Mouse (Mus musculus): ENCODE results near the gene Ncbp3. TPM values are rescaled to one million over a fixed set of nuclear protein-coding genes. Genes with fewer than 3 reads are reported as not detected.

Ncbp3 gene
- 2.3 and 2.7 TPM in 2 replicates for polyA plus RNA-seq (2012; ENCODE audit: insufficient read depth, insufficient read length, missing spikeins)

- Histone ChIP-seq H3K4me1 (ENCODE audit: control insufficient read depth, insufficient read depth, insufficient read length, low read length) (no peaks in the 10 kb centered on the region), H3K4me3 (ENCODE audit: insufficient read depth, low read depth, low read length) (peak within 1 kb of the TSS; percentile 95), H3K27ac (replicated peaks; ENCODE audit: low read depth, low read length) (peak within 1 kb of the TSS; percentile 84)
Measured at GRCm38 (mm10) chr11:73047542-73047996, at the start of gene Ncbp3. Gene Ncbp3 (plus strand): TSS chr11:73047783.

DNA sequence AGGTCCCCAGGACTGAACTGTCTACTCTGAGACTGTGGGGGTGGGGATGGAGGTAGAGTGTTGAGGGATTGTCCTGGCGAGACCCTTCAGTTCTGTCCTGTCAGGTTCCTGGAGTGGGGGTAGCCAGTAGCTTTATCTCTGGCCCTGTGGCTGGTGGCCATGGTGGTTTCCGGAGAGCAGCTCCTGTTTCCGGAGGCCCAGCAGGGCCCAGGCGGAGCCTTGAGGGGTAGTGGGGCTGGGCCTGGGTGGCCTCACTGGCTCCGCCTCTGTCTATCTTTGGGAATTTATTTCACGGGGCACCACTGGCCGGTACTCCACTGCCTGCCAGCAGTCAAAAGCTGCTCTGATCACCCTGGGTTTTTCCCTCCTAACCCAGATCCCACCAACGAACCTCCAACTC lies 48.8 kb upstream of the Ncbp3 start, which contains the start of gene P2rx1:
Gene P2rx1, plus strand, starts transcription at position 333 of the 400 bp plus-strand sequence.
- H3K4me1 ChIP-seq (ENCODE audit: control insufficient read depth, insufficient read depth, insufficient read length, low read length) = peaks cover 7% of the 10 kb centered on the region; the same call in 1 of the 2 replicates
- H3K27ac ChIP-seq (replicated peaks; ENCODE audit: low read depth, low read length) = 0 out of 2 replicates have a peak within 1 kb of the TSS, but pooled peaks have one; percentile 32
- H3K4me3 ChIP-seq (ENCODE audit: insufficient read depth, low read depth, low read length) = no peak within 1 kb of the TSS

DNA sequence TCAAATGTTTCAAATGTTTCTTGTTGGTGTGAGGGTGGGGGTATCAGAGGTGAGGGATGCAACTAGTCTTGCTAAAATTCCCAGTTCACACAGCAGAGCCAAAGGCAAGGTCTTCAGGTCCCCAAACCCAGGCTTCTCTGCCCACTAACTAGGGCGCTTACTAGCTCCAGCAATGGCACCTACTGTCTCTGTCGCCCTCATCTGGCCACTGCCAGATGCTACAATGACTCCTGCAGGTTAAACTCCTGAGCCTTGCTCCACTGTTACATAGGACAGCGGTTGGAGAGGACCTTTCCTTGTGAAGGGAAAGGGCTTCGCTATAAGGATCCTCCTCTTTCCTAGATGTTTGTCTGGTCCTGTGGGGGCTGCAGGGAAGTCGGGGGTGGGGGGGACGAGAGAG lies 46.6 kb upstream of the Ncbp3 start:
- Histone ChIP-seq H3K4me3 (ENCODE audit: insufficient read depth, low read depth, low read length) (no peak overlapping the region), H3K4me1 (ENCODE audit: control insufficient read depth, insufficient read depth, insufficient read length, low read length) (peaks cover 7% of the 10 kb centered on the region; the same call in 1 of the 2 replicates), H3K27ac (replicated peaks; ENCODE audit: low read depth, low read length) (no peak overlapping the region)

- Histone ChIP-seq H3K27ac (replicated peaks; ENCODE audit: low read depth, low read length) (no peak overlapping the region), H3K4me3 (ENCODE audit: insufficient read depth, low read depth, low read length) (no peak overlapping the region), H3K4me1 (ENCODE audit: control insufficient read depth, insufficient read depth, insufficient read length, low read length) (no peaks in the 10 kb centered on the region)
Measured at GRCm38 (mm10) chr11:73006377-73006776, 41.2 kb upstream of the Ncbp3 start.

DNA sequence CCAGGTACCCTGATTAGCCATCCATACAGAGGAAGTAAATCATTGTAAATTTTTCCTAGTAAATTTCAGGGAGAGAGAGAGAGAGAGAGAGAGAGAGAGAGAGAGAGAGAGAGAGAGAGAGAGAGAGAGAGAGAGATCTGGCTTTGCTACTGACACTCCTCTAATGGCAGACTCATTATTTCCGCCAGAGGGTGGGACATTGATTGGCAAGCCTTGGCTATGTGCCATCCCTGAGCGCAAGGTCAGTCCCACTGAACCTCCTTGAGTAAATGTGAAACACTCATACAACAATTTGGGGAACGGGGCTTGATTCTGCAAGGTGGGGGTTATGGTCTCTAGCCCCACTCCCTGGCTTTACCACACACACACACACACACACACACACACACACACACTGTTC lies 40.5 kb upstream of the Ncbp3 start:
- no peak overlapping the region for H3K27ac ChIP-seq (replicated peaks; ENCODE audit: low read depth, low read length)

GRCm38 (mm10) chr11:73007698-73008481 lies 39.7 kb upstream of the Ncbp3 start:
- H3K4me1 ChIP-seq (ENCODE audit: control insufficient read depth, insufficient read depth, insufficient read length, low read length) = no peaks in the 10 kb centered on the region
- no peak overlapping the region for H3K27ac ChIP-seq (replicated peaks; ENCODE audit: low read depth, low read length)
- no peak overlapping the region for H3K4me3 ChIP-seq (ENCODE audit: insufficient read depth, low read depth, low read length)

More for the DNA sequence above, 40.5 kb upstream of the Ncbp3 start:
- H3K4me3 ChIP-seq (ENCODE audit: insufficient read depth, low read depth, low read length) = no peak overlapping the region
- H3K4me1 ChIP-seq (ENCODE audit: control insufficient read depth, insufficient read depth, insufficient read length, low read length) = no peaks in the 10 kb centered on the region

- H3K4me3 ChIP-seq (ENCODE audit: insufficient read depth, low read depth, low read length) = no peak overlapping the region
- H3K27ac ChIP-seq (replicated peaks; ENCODE audit: low read depth, low read length) = no peak overlapping the region
- peaks cover 2% of the 10 kb centered on the region; the same call in 1 of the 2 replicates for H3K4me1 ChIP-seq (ENCODE audit: control insufficient read depth, insufficient read depth, insufficient read length, low read length)
Measured at GRCm38 (mm10) chr11:73008826-73009225, 38.8 kb upstream of the Ncbp3 start.

DNA sequence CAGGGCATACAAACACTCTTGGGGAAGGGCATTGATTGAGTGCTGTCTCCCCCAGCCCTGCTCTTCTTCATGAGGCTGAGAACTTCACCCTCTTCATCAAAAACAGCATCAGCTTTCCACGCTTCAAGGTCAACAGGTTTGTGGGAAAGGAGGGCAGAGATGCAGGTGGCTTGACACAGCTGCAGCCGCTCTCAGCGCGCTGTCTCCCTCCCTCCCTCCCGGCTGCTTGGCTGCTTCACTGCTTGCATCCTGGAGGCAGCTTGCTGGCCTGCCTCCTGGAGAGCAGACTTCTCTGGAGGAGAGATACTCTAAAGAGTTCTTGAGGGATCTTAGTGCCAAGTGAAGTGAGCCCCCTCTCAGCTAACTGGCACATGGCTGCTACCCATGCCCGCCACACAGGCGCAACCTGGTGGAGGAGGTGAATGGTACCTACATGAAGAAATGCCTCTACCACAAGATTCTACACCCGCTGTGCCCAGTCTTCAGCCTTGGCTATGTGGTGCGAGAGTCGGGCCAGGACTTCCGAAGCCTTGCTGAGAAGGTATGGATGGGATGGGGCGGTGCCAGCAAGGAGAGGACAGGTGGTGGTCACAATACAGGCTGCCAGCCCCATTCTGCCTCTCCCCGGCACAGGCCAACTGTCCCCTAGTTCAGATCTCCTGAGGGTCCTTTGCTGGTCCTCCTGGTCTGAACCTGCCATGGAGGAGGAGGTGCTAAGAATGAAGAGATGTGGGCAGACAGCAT lies 37.9 kb upstream of the Ncbp3 start:
- Histone ChIP-seq H3K4me3 (ENCODE audit: insufficient read depth, low read depth, low read length) (no peak overlapping the region), H3K27ac (replicated peaks; ENCODE audit: low read depth, low read length) (no peak overlapping the region), H3K4me1 (ENCODE audit: control insufficient read depth, insufficient read depth, insufficient read length, low read length) (peaks cover 6% of the 10 kb centered on the region)

- Histone ChIP-seq H3K4me3 (ENCODE audit: insufficient read depth, low read depth, low read length) (no peak overlapping the region), H3K4me1 (ENCODE audit: control insufficient read depth, insufficient read depth, insufficient read length, low read length) (peaks cover 12% of the 10 kb centered on the region), H3K27ac (replicated peaks; ENCODE audit: low read depth, low read length) (no peak overlapping the region)
Measured at GRCm38 (mm10) chr11:73013981-73014380, 33.6 kb upstream of the Ncbp3 start.

GRCm38 (mm10) chr11:73014831-73015344 lies 32.7 kb upstream of the Ncbp3 start:
- H3K4me1 ChIP-seq (ENCODE audit: control insufficient read depth, insufficient read depth, insufficient read length, low read length) = peaks cover 12% of the 10 kb centered on the region
- no peak overlapping the region for H3K27ac ChIP-seq (replicated peaks; ENCODE audit: low read depth, low read length)

GRCm38 (mm10) chr11:73015391-73016102 lies 32.0 kb upstream of the Ncbp3 start:
- no peak overlapping the region for H3K4me3 ChIP-seq (ENCODE audit: insufficient read depth, low read depth, low read length)
- H3K27ac ChIP-seq (replicated peaks; ENCODE audit: low read depth, low read length) = no peak overlapping the region
- peaks cover 12% of the 10 kb centered on the region for H3K4me1 ChIP-seq (ENCODE audit: control insufficient read depth, insufficient read depth, insufficient read length, low read length)

More at GRCm38 (mm10) chr11:73014831-73015344, 32.7 kb upstream of the Ncbp3 start:
- no peak overlapping the region for H3K4me3 ChIP-seq (ENCODE audit: insufficient read depth, low read depth, low read length)

GRCm38 (mm10) chr11:73016103-73016420 lies 31.5 kb upstream of the Ncbp3 start:
- Histone ChIP-seq H3K27ac (replicated peaks; ENCODE audit: low read depth, low read length) (no peak overlapping the region), H3K4me1 (ENCODE audit: control insufficient read depth, insufficient read depth, insufficient read length, low read length) (peaks cover 12% of the 10 kb centered on the region), H3K4me3 (ENCODE audit: insufficient read depth, low read depth, low read length) (no peak overlapping the region)

DNA sequence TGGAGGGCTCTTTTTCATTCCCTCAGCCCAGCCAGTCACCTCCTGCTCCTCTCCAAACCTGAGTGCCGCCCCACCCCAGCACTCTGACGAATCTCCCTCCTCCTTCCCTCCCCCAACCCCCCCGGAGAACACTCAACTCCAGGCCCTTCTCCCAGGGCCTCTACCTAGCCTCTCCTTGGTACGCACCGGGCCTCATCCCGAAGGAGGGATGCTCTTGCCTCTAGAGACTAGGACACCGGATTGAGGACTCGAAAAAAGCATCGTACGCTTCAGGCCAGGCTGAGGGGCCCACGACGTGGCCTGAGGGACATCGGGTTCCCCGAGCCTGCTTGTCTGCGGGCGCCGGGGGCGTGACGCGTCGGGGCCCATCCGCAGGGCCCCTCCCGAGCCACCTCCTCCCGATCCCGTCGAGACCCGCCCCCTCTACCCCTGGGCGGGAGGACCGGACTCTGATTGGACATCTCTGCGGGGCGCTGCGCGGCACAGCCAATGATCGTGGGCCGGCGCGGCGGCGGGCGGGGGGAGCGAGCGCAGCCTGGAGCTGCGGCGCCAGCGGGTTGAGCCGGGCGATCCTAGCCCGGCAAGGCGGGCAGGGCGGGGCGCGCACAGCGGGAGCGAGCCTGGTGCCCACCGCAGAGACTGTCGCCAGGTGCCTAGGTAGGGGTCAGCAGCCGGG lies 29.0 kb upstream of the Ncbp3 start, which contains the start of gene Camkk1:
Gene Camkk1, plus strand, starts transcription at position 538 of the 676 bp plus-strand sequence.
- H3K4me3 ChIP-seq (ENCODE audit: insufficient read depth, low read depth, low read length) = peak within 1 kb of the TSS; percentile 62
- H3K4me1 ChIP-seq (ENCODE audit: control insufficient read depth, insufficient read depth, insufficient read length, low read length) = peaks cover 12% of the 10 kb centered on the region
- H3K27ac ChIP-seq (replicated peaks; ENCODE audit: low read depth, low read length) = no peak within 1 kb of the TSS

DNA sequence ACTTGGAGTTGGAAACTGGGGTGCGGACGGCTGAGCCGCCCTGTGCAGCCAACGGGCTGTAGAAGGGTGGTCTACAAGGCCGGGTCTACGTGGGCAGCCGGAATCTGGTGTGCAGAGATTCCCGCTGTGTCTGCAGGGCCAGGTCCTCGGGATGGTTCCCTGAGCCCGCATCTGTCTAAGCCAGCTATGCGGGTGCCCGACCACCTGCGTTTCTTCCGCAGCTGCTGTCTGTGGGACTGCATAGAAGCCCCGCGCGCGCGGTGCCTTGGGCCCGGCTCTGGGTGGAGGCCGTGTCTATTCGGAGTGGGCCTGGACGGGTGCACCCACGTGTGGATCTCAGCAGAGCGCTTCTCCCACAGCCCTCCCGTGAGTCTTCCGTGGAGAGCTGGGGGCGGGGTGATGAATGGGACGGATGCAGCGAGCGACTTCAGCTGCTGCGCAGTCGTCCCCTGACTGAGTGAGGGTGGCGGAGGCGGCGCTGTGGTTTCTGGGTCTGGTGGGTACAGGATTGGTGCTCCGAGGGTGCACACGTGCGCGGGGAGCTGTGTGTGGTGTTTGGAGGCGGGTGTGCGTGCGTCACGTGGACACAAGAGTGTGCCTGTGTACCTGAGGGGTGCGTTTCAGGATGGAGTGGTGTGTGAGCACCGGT lies 28.3 kb upstream of the Ncbp3 start:
- H3K4me3 ChIP-seq (ENCODE audit: insufficient read depth, low read depth, low read length) = peak overlapping the region; percentile 62
- H3K27ac ChIP-seq (replicated peaks; ENCODE audit: low read depth, low read length) = no peak overlapping the region
- H3K4me1 ChIP-seq (ENCODE audit: control insufficient read depth, insufficient read depth, insufficient read length, low read length) = peaks cover 8% of the 10 kb centered on the region

All from brown adipose tissue, adult 24 weeks (tissue).